Mouse (Mus musculus) megakaryocyte, embryonic 14.5 days (primary cell): ENCODE data around the gene Bahcc1.

ENCODE experiments used
- FLI1 ChIP-seq: IDR thresholded peaks from 2 replicates; pipeline ENCODE4 v1.6.1; 2012; ENCODE audit warnings: low read length, inconsistent platforms, mixed read lengths
- GATA1 ChIP-seq: IDR thresholded peaks from 3 replicates; pipeline ENCODE4 v1.6.1; 2012; ENCODE audit warnings: mixed read lengths, low read length, inconsistent platforms, borderline replicate concordance

- TF ChIP-seq GATA1, result no peak
- TF ChIP-seq FLI1, result no peak
Observed at GRCm38 (mm10) chr11:120304350-120304694, 71.6 kb downstream of the Bahcc1 start.
